In the genomic region with DNA sequence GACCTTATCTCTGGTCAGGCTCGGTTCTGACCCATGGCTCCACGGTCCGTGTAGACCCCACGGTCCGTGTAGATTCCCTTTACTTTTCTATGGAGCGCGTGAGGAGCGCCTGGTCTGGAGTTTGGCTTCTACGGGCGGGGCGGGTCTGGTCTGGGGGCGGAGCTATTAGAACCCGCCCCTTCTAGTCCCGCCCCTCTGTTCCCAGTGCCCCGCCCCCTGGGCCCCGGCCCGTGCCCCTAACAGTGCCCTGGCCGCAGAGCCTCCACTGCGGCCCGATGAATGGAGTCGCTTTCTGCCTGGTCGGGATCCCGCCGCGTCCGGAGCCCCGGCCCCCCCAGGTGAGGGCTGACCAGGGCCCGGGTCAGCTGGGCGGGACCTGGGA, we compare ENCODE assay signal across 8 mouse cellular contexts. TPM values are rescaled to one million over a fixed set of nuclear protein-coding genes. Genes with fewer than 3 reads are reported as not detected.
DNase-seq lines count a peak whose midpoint lies in the region; ATAC-seq and TF ChIP-seq lines count a peak whose summit lies in the region.

A gene (plus strand): TSS at position 204 of the 382 bp plus-strand sequence.

- peak; percentile 82 for ATAC-seq in liver, embryonic 15.5 days (ENCODE audit: insufficient read depth)
- peak; percentile 76 for ATAC-seq in neural tube, embryonic 12.5 days (ENCODE audit: low FRiP score, low read depth)

- H3K36me3 ChIP-seq in spleen, adult 2 months (ENCODE audit: control insufficient read depth, insufficient read depth, low read length) = no peaks in the 10 kb centered on the region
- H3K36me3 ChIP-seq in liver, embryonic 15.5 days (replicated peaks) = no peaks in the 10 kb centered on the region
- H3K36me3 ChIP-seq in neural tube, embryonic 12.5 days = no peaks in the 10 kb centered on the region

- DNase-seq in spleen, adult 2 months (ENCODE audit: low read depth in 1 of 2, low spot score in 2 of 2) = peak in 1 of 2 experiments; percentile 24
- no peak for DNase-seq in spleen, adult 12 weeks (ENCODE audit: low spot score)
- peak; percentile 64 for DNase-seq in embryo, embryonic 10 days (ENCODE audit: low spot score)
- DNase-seq in heart, adult 18-20 months = peak; percentile 76 to 82
- DNase-seq in kidney, adult 9 months = peak; percentile 46
- DNase-seq in frontal cortex, postnatal 25 days (ENCODE audit: low spot score in 2 of 2) = no peak

- peak within 1 kb of the TSS; percentile 99 for H3K4me2 ChIP-seq in liver, embryonic 15.5 days
- peak within 1 kb of the TSS; percentile 82 for H3K4me2 ChIP-seq in neural tube, embryonic 12.5 days (replicated peaks)

- H3K9me3 ChIP-seq in liver, embryonic 15.5 days (replicated peaks) = no peaks in the 10 kb centered on the region
- no peaks in the 10 kb centered on the region for H3K9me3 ChIP-seq in neural tube, embryonic 12.5 days

- H3K27ac ChIP-seq in spleen, adult 2 months (ENCODE audit: insufficient read depth, low read length) = 0 out of 2 replicates have a peak within 1 kb of the TSS, but pooled peaks have one; percentile 23
- H3K27ac ChIP-seq in liver, embryonic 15.5 days (replicated peaks) = peak within 1 kb of the TSS; percentile 78
- no peak within 1 kb of the TSS for H3K27ac ChIP-seq in neural tube, embryonic 12.5 days

- peak within 1 kb of the TSS; percentile 89 for H3K9ac ChIP-seq in liver, embryonic 15.5 days
- H3K9ac ChIP-seq in neural tube, embryonic 12.5 days = peak within 1 kb of the TSS; percentile 60

- TF ChIP-seq POLR2A in spleen, adult 2 months (IDR thresholded peaks at IDR 0.05; ENCODE audit: low read depth, low read length) = no peak

- H3K4me3 ChIP-seq in spleen, adult 2 months (ENCODE audit: extremely low read depth, insufficient read depth, insufficient read length) = peak within 1 kb of the TSS; percentile 59
- peak within 1 kb of the TSS; percentile 87 for H3K4me3 ChIP-seq in liver, embryonic 15.5 days (replicated peaks)
- H3K4me3 ChIP-seq in neural tube, embryonic 12.5 days = peak within 1 kb of the TSS; percentile 47

- WGBS in spleen, adult 2 months = 2% methylated on average over 29 of the region's 29 CpGs
- WGBS in liver, embryonic 15.5 days (ENCODE audit: insufficient replicate concordance) = under 1% methylated on average over 25 of the region's 29 CpGs
- under 1% methylated on average over 28 of the region's 29 CpGs for WGBS in neural tube, embryonic 12.5 days

- H3K27me3 ChIP-seq in spleen, adult 2 months (ENCODE audit: control insufficient read depth, insufficient read depth, low read length) = peaks cover 5% of the 10 kb centered on the region
- H3K27me3 ChIP-seq in liver, embryonic 15.5 days = no peaks in the 10 kb centered on the region
- peaks cover 5% of the 10 kb centered on the region; the same call in 1 of the 2 replicates for H3K27me3 ChIP-seq in neural tube, embryonic 12.5 days (replicated peaks)

- peaks cover 5% of the 10 kb centered on the region for H3K4me1 ChIP-seq in spleen, adult 2 months (ENCODE audit: control insufficient read depth, insufficient read depth, insufficient read length)
- peaks cover 69% of the 10 kb centered on the region for H3K4me1 ChIP-seq in liver, embryonic 15.5 days (replicated peaks)
- H3K4me1 ChIP-seq in neural tube, embryonic 12.5 days = peaks cover 17% of the 10 kb centered on the region

- no peak for TF ChIP-seq CTCF in spleen, adult 2 months (IDR thresholded peaks at IDR 0.05; ENCODE audit: extremely low read depth, insufficient read depth, insufficient read length, insufficient replicate concordance)

RNA-seq across cellular contexts. Expression of the gene that starts here (rescaled TPM):
- polyA plus RNA-seq in spleen, adult 2 months (2012; rRNA removed) = 39.7 and 50.2 TPM in 2 replicates
- total RNA-seq in heart, adult 18-20 months (2021) = 10 to 100 TPM; 12.5 to 13.5 TPM
- 6.6 and 9.4 TPM in 2 replicates for polyA plus RNA-seq in liver, embryonic 15.5 days (2015; fragmentation: Nextera tagmentation; extraction: Ambion mirVana)
- polyA plus RNA-seq in neural tube, embryonic 12.5 days (2016; fragmentation: Nextera tagmentation; extraction: Ambion mirVana) = 8.3 and 9.3 TPM in 2 replicates

Comparison
In these comparisons a context has a peak if more than half of its experiments do, and no peak if none do; other contexts are left out.
1. DNase-seq: peak in embryo, embryonic 10 days (single experiment), heart, adult 18-20 months (2 of 2) and kidney, adult 9 months (single experiment); none in spleen, adult 12 weeks (single experiment) and frontal cortex, postnatal 25 days (0 of 2).
2. Peak in every context shown above with its lines, with median percentiles within 50 percentile points of each other: H3K4me3 ChIP-seq.